Mouse (Mus musculus): ENCODE measurements around the gene Slc16a4.

- TF ChIP-seq CTCF (conservative IDR thresholded peaks at IDR 0.05; ENCODE audit: insufficient read depth, insufficient read length, low read depth, low read length): no peak
- no peak for TF ChIP-seq POLR2A (IDR thresholded peaks at IDR 0.05; ENCODE audit: low read depth, low read length)
These were observed 12.4 kb upstream of the Slc16a4 start, which contains the start of gene Lamtor5 for GRCm38 (mm10) chr3:107278479-107279269.
